Mouse (Mus musculus) lung, postnatal 0 days (tissue): ENCODE measurements around the gene Hspa1b.
"Not testable (repeated sequence)": the region's sequence is repeated elsewhere in the genome, so short reads cannot be mapped to it uniquely, and the experiment has no call there.

Source experiments
- CTCF ChIP-seq: IDR thresholded peaks from 2 replicates; pipeline ENCODE4 v1.5.1; 2016; ENCODE audit warnings: antibody characterized with exemption, mild to moderate bottlenecking
- EP300 ChIP-seq: IDR thresholded peaks from 2 replicates; pipeline ENCODE4 v1.6.1; 2016; ENCODE audit warnings: antibody characterized with exemption, mild to moderate bottlenecking, control low read depth

DNA sequence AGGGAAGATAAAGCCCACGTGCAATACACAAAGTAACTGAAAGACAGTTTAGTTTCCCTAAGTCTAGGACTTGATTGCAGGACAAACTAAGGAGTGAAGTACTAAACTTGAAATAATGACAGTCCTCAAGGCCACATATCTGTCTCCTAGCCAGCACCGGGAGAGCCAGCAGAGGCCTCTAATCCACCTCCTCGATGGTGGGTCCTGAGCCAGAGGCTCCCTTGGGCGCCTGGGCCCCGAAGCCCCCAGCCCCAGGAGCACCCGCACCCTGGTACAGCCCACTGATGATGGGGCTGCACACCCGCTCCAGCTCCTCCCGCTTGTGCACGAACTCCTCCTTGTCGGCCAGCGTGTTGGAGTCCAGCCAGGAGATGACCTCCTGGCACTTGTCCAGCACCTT lies 10.8 kb upstream of the Hspa1b start, which contains the start of gene Gm20481:
- TF ChIP-seq CTCF, EP300: not testable (repeated sequence)
